15 mouse cellular contexts compared by ENCODE assay signal in the genomic region with DNA sequence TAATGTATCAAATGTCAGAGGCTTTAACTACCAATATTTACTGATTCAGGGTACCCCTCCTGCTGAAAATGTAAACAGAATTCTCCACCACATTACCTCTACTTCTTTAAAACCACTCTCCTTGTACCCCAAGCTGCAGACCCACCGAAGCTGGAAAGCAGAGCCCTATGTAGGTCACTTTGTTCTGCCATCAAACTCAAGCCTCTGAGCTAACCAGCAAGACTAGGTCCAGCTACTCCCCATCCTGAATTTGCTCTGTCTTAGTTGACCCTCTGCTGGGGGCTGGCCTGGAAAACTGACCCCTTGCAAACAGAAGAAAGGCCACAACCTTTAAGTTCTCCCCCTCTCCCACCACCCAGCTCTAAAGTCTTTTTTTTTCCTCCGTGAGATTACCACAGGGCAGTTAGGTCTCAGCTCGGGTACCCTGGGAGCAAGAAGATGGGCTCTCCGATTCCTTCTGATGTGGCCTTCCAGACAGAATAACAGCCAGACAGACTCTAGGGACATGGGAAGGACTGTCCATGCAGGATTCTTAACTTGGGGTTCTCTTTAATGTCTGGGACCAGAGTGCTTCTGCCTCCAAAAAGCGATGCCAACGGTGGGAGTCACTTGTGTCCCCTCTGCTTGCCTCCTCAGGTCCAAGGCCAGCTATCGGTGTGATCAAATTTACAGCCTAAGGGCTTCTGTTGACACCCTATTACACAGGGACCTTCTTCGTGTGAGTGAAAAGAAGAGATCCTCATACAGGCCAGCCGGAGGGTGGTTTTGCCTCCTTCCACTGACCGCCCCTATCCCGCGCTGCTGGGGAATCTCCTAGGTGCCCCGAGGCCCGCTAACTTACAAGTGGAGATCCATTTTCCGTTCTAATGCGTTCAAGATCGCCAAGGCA. TPM values are rescaled to one million over a fixed set of nuclear protein-coding genes. Genes with fewer than 3 reads are reported as not detected.
DNase-seq lines count a peak whose midpoint lies in the region; ATAC-seq and TF ChIP-seq lines count a peak whose summit lies in the region.
"Had no signal": no experiment of that assay in that cellular context is flagged by ENCODE, and none has a peak within 500 bp of the region (broad histone marks: within the 10 kb centered on the region; RNA-seq: fewer than 3 reads in every experiment).

No protein-coding gene starts in this region.

- H3K36me3 ChIP-seq in heart, adult 2 months (ENCODE audit: control insufficient read depth, insufficient read depth, low read length): no peaks in the 10 kb centered on the region; the same call in 1 of the 2 replicates
- H3K36me3 ChIP-seq in heart, postnatal 0 days (replicated peaks; ENCODE audit: control insufficient read depth, insufficient read depth, low read length): peaks cover 4% of the 10 kb centered on the region; the same call in 1 of the 2 replicates
- H3K36me3 ChIP-seq in liver, embryonic 15.5 days (replicated peaks): no peaks in the 10 kb centered on the region

- no peaks in the 10 kb centered on the region; the same call in 1 of the 2 replicates for H3K4me1 ChIP-seq in heart, adult 2 months (ENCODE audit: control insufficient read depth, insufficient read depth, low read length)
- peaks cover 4% of the 10 kb centered on the region; the same call in 1 of the 2 replicates for H3K4me1 ChIP-seq in heart, postnatal 0 days (ENCODE audit: control insufficient read depth, insufficient read depth)
- 0 out of 2 replicates have a peak, but pooled peaks cover 3% of the 10 kb centered on the region for H3K4me1 ChIP-seq in liver, embryonic 15.5 days (replicated peaks)

- no peak for TF ChIP-seq POLR2A in heart, adult 2 months (IDR thresholded peaks at IDR 0.05; ENCODE audit: insufficient read depth, low read depth, low read length)

- H3K4me2 ChIP-seq in heart, postnatal 0 days (ENCODE audit: low read depth, low read length): peak overlapping the region; percentile 97
- H3K4me2 ChIP-seq in liver, embryonic 15.5 days: no peak overlapping the region

- no peak for TF ChIP-seq EP300 in heart, adult 2 months (IDR thresholded peaks at IDR 0.05; ENCODE audit: insufficient read depth, low read depth, low read length)
- TF ChIP-seq EP300 in heart, postnatal 0 days (IDR thresholded peaks at IDR 0.05; ENCODE audit: low read depth): no peak

- peak overlapping the region; percentile 89 for H3K27ac ChIP-seq in heart, adult 2 months
- H3K27ac ChIP-seq in heart, postnatal 0 days (ENCODE audit: low read depth): peak overlapping the region; percentile 98
- H3K27ac ChIP-seq in liver, embryonic 15.5 days (replicated peaks): no peak overlapping the region

- H3K4me3 ChIP-seq in heart, adult 2 months: peak overlapping the region; percentile 78
- H3K4me3 ChIP-seq in heart, postnatal 0 days (ENCODE audit: low read depth, low read length): peak overlapping the region; percentile 98
- H3K4me3 ChIP-seq in liver, embryonic 15.5 days (replicated peaks): peak overlapping the region; percentile 22; the same call in 1 of the 2 replicates
- H3K4me3 ChIP-seq: megakaryocyte, embryonic 14.5 days had no signal

- H3K27me3 ChIP-seq in heart, adult 2 months (ENCODE audit: control insufficient read depth, insufficient read depth, low read length): peaks cover 2% of the 10 kb centered on the region
- H3K27me3 ChIP-seq in heart, postnatal 0 days (ENCODE audit: control insufficient read depth, insufficient read depth, low read length): no peaks in the 10 kb centered on the region
- peaks cover 98% of the 10 kb centered on the region for H3K27me3 ChIP-seq in liver, embryonic 15.5 days

- peak overlapping the region; percentile 64 for H3K9ac ChIP-seq in heart, adult 2 months (ENCODE audit: low read depth, low read length)
- peak overlapping the region; percentile 100 for H3K9ac ChIP-seq in heart, postnatal 0 days (replicated peaks; ENCODE audit: low read depth, low read length)
- H3K9ac ChIP-seq in liver, embryonic 15.5 days: no peak overlapping the region

- no peak for ATAC-seq in heart, postnatal 0 days (ENCODE audit: insufficient read depth, low read depth)
- no peak for ATAC-seq in liver, embryonic 15.5 days (ENCODE audit: insufficient read depth)

- intact Hi-C loops in heart, adult 2 months (cut with DNase I): loop anchor here (5.0 to 10.0 kb wide), 2 partner anchors 185 to 437 kb away; no protein-coding TSS in a partner anchor

- 27% methylated on average over 17 of the region's 17 CpGs for WGBS in heart, adult 2 months
- 12% methylated on average over 17 of the region's 17 CpGs for WGBS in heart, postnatal 0 days
- 7% methylated on average over 17 of the region's 17 CpGs for WGBS in liver, embryonic 15.5 days (ENCODE audit: insufficient replicate concordance)

- peak; percentile 35 to 50 for DNase-seq in heart, adult 2 months
- no peak for DNase-seq in heart, adult 9 months (ENCODE audit: low spot score in 2 of 2)
- DNase-seq in embryo, embryonic 10.5 days (ENCODE audit: low spot score): peak; percentile 58
- DNase-seq in heart, postnatal 0 days (ENCODE audit: low spot score): no peak
- DNase-seq in left cerebral cortex, adult 18-20 months (ENCODE audit: low spot score in 2 of 2): no peak
- DNase-seq in ovary, adult 18-20 months (ENCODE audit: low spot score): no peak
- DNase-seq in kidney, postnatal 36 days: no peak
- DNase-seq: adrenal gland, postnatal 36 days; cerebellum, adult 9-10 months; kidney, postnatal 10 days had no signal

- TF ChIP-seq CTCF in heart, adult 2 months (IDR thresholded peaks at IDR 0.05): no peak
- no peak for TF ChIP-seq CTCF in heart, postnatal 0 days (IDR thresholded peaks at IDR 0.05; ENCODE audit: low read depth)

- no peaks in the 10 kb centered on the region for H3K79me2 ChIP-seq in heart, adult 2 months (replicated peaks; ENCODE audit: control insufficient read depth, insufficient read depth, low read length)

- H3K9me3 ChIP-seq in heart, postnatal 0 days (replicated peaks; ENCODE audit: control insufficient read depth, low read length): no peaks in the 10 kb centered on the region
- H3K9me3 ChIP-seq in liver, embryonic 15.5 days (replicated peaks): no peaks in the 10 kb centered on the region

RNA-seq across cellular contexts. Expression of gene Hand2, which starts 1.4 kb away (rescaled TPM):
- 10 to 100 TPM; 62.1 to 63.9 TPM for total RNA-seq in heart, adult 2 months (2021)
- 10.3 and 14.8 TPM in 2 replicates for polyA plus RNA-seq in heart, adult 2 months (2012; rRNA removed)
- 33.2 and 39.5 TPM in 2 replicates for total RNA-seq in heart, postnatal 0 days (2014; rRNA removed; ENCODE audit: low replicate concordance)
- polyA plus RNA-seq in heart, postnatal 0 days (2015; fragmentation: Nextera tagmentation; extraction: Ambion mirVana): 9.9 and 11.7 TPM in 2 replicates
- 0.39 and 0.51 TPM in 2 replicates for polyA plus RNA-seq in liver, embryonic 15.5 days (2015; fragmentation: Nextera tagmentation; extraction: Ambion mirVana)
- total RNA-seq in left cerebral cortex, adult 18-20 months (2021): not detected
- total RNA-seq: hematopoietic stem cell, adult 5-6 weeks; left cerebral cortex, postnatal 25 days had no signal
- polyA plus RNA-seq: C2C12 had no signal

Comparison
In these comparisons a context has a peak if more than half of its experiments do, and no peak if none do; other contexts are left out.
1. DNase-seq: peak in heart, adult 2 months (2 of 2) and embryo, embryonic 10.5 days (single experiment); none in heart, adult 9 months (0 of 2), heart, postnatal 0 days (single experiment), left cerebral cortex, adult 18-20 months (0 of 2), ovary, adult 18-20 months (single experiment) and kidney, postnatal 36 days (0 of 2).
2. H3K4me3 ChIP-seq: peak in every context shown above with its lines; median percentile 98 in heart, postnatal 0 days; 78 in heart, adult 2 months; 22 in liver, embryonic 15.5 days.
3. RNA of gene Hand2, which starts 1.4 kb away (total RNA-seq): 62.1 to 63.9 TPM in heart, adult 2 months and 33.2 to 39.5 TPM in heart, postnatal 0 days; not detected in left cerebral cortex, adult 18-20 months; every median in the first group is over 10 times any median in the second.